Mouse (Mus musculus) Muller cell, postnatal 12 days (primary cell): ENCODE measurements around the gene Sytl1.
A peak's percentile ranks its signal among the peaks of the same experiment; 100 is the strongest.

Experiments
- DNase-seq: peaks from one replicate; pipeline ENCODE4 v3.0.0-alpha.2; 2015; ENCODE audit errors: inconsistent ontology term

Sytl1 gene

GRCm38 (mm10) chr4:133212562-133213267, 50.2 kb downstream of the Sytl1 start:
- peak; percentile 95 for DNase-seq

- DNase-seq: no peak
These were observed 51.0 kb downstream of the Sytl1 start, which contains the start of the genes Cd164l2 and Gpr3 for GRCm38 (mm10) chr4:133211751-133212561. Gene Cd164l2, plus strand, starts transcription at chr4:133212131. Gene Gpr3, minus strand, starts transcription at chr4:133212536.

GRCm38 (mm10) chr4:133210788-133211390, 52.0 kb downstream of the Sytl1 start:
- DNase-seq: no peak

- DNase-seq: no peak
These were observed 52.7 kb downstream of the Sytl1 start for GRCm38 (mm10) chr4:133210023-133210787.

GRCm38 (mm10) chr4:133209366-133209765, 53.5 kb downstream of the Sytl1 start:
- DNase-seq: peak; percentile 54

GRCm38 (mm10) chr4:133204379-133204778, 58.5 kb downstream of the Sytl1 start:
- no peak for DNase-seq

GRCm38 (mm10) chr4:133203591-133203990, 59.3 kb downstream of the Sytl1 start:
- no peak for DNase-seq
